Mouse (Mus musculus) intestine, embryonic 16.5 days (tissue): Measurements from ENCODE around the gene Dnah2. TPM values are rescaled to one million over a fixed set of nuclear protein-coding genes. Genes with fewer than 3 reads are reported as not detected.

Source experiments
- ATAC-seq: fragments of 200-750 bp; cut with Nextera tagmentation; 2 replicates; pipeline ENCODE4 v1.8.0; 2017; ENCODE audit warnings: moderate TSS enrichment, moderate library complexity
- H3K27ac ChIP-seq: fragments of 300-500 bp; sonication (generic); 2 replicates; pipeline ENCODE4 v1.5.1; 2014; ENCODE audit warnings: mild to moderate bottlenecking, low read length
- H3K27me3 ChIP-seq: fragments of 300-500 bp; sonication (generic); replicated peaks from 2 replicates; pipeline ENCODE4 v1.6.1; 2014; ENCODE audit warnings: low read length, control low read depth, mixed read lengths; ENCODE audit not compliant: control insufficient read depth, insufficient read depth
- H3K36me3 ChIP-seq: fragments of 300-500 bp; sonication (generic); 2 replicates; pipeline ENCODE4 v1.6.1; 2014; ENCODE audit warnings: low read length, control low read depth; ENCODE audit not compliant: control insufficient read depth, insufficient read depth
- H3K4me1 ChIP-seq: fragments of 300-500 bp; sonication (generic); 2 replicates; pipeline ENCODE4 v1.6.1; 2014; ENCODE audit warnings: low read length, control low read depth, mixed read lengths; ENCODE audit not compliant: control insufficient read depth, insufficient read depth
- H3K4me2 ChIP-seq: fragments of 300-500 bp; sonication (generic); 2 replicates; pipeline ENCODE4 v1.6.1; 2014; ENCODE audit warnings: low read depth, low read length, control low read depth
- H3K4me3 ChIP-seq: fragments of 300-500 bp; sonication (generic); 2 replicates; pipeline ENCODE4 v1.5.1; 2014; ENCODE audit warnings: mild to moderate bottlenecking, low read length
- H3K9ac ChIP-seq: fragments of 300-500 bp; sonication (generic); 2 replicates; pipeline ENCODE4 v1.6.1; 2014; ENCODE audit warnings: low read depth, low read length
- H3K9me3 ChIP-seq: fragments of 300-500 bp; sonication (generic); 2 replicates; pipeline ENCODE4 v1.6.1; 2016; ENCODE audit warnings: low read length, control low read depth; ENCODE audit not compliant: control insufficient read depth
- WGBS: fragments of 180-500 bp; shearing (Covaris S2); extraction: QIAGEN DNeasy Blood & Tissue Kit; methylation state at CpG from one replicate; pipeline ENCODE4 v1.1.7; 2014; 5-methylcytosine and 5-hydroxymethylcytosine counted together
- polyA plus RNA-seq: library from polyadenylated mRNA; unstranded; fragments of >200 nt; fragmentation: Nextera tagmentation; extraction: Ambion mirVana; gene quantifications from 2 replicates; pipeline ENCODE4 v1.2.1, GENCODE M21; 2015

Dnah2 gene
- polyA plus RNA-seq, 1 experiment from 2014 or later: 0.93 TPM

GRCm38 (mm10) chr11:69386758-69387157 lies 162.2 kb downstream of the Dnah2 start:
- H3K4me3 ChIP-seq: no peak overlapping the region
- 0 out of 2 replicates have a peak, but pooled peaks cover 2% of the 10 kb centered on the region for H3K4me1 ChIP-seq
- no peak for ATAC-seq
- 71% methylated on average over 7 of the region's 7 CpGs for WGBS
- H3K9ac ChIP-seq: no peak overlapping the region
- H3K4me2 ChIP-seq: no peak overlapping the region
- no peaks in the 10 kb centered on the region for H3K9me3 ChIP-seq
- no peaks in the 10 kb centered on the region for H3K36me3 ChIP-seq
- H3K27ac ChIP-seq: no peak overlapping the region
- H3K27me3 ChIP-seq: no peaks in the 10 kb centered on the region

GRCm38 (mm10) chr11:69384979-69385378 lies 163.9 kb downstream of the Dnah2 start:
- Histone ChIP-seq H3K4me1 (0 out of 2 replicates have a peak, but pooled peaks cover 2% of the 10 kb centered on the region), H3K9me3 (no peaks in the 10 kb centered on the region), H3K4me2 (no peak overlapping the region), H3K4me3 (no peak overlapping the region), H3K36me3 (no peaks in the 10 kb centered on the region), H3K27me3 (no peaks in the 10 kb centered on the region), H3K9ac (no peak overlapping the region), H3K27ac (peak overlapping the region; percentile 75)
- peak; percentile 73 for ATAC-seq
- WGBS: 76% methylated on average over 6 of the region's 6 CpGs

- H3K9me3 ChIP-seq: no peaks in the 10 kb centered on the region
- no peak overlapping the region for H3K4me2 ChIP-seq
- 62% methylated on average over 10 of the region's 10 CpGs for WGBS
- no peaks in the 10 kb centered on the region for H3K36me3 ChIP-seq
- no peak overlapping the region for H3K9ac ChIP-seq
- ATAC-seq: no peak
- H3K4me3 ChIP-seq: no peak overlapping the region
- no peak overlapping the region for H3K27ac ChIP-seq
- 0 out of 2 replicates have a peak, but pooled peaks cover 2% of the 10 kb centered on the region for H3K4me1 ChIP-seq
- no peaks in the 10 kb centered on the region for H3K27me3 ChIP-seq
Observed at GRCm38 (mm10) chr11:69382478-69383105, 166.3 kb downstream of the Dnah2 start.

GRCm38 (mm10) chr11:69381356-69381755 lies 167.6 kb downstream of the Dnah2 start:
- H3K9ac ChIP-seq: no peak overlapping the region
- no peak for ATAC-seq
- H3K36me3 ChIP-seq: no peaks in the 10 kb centered on the region
- H3K27ac ChIP-seq: no peak overlapping the region
- no peaks in the 10 kb centered on the region for H3K9me3 ChIP-seq
- H3K4me2 ChIP-seq: no peak overlapping the region
- no peaks in the 10 kb centered on the region for H3K27me3 ChIP-seq
- peaks cover 4% of the 10 kb centered on the region; the same call in 1 of the 2 replicates for H3K4me1 ChIP-seq
- no peak overlapping the region for H3K4me3 ChIP-seq
- 82% methylated on average over 6 of the region's 6 CpGs for WGBS

- Histone ChIP-seq H3K9me3 (no peaks in the 10 kb centered on the region), H3K36me3 (no peaks in the 10 kb centered on the region), H3K9ac (no peak overlapping the region), H3K27me3 (no peaks in the 10 kb centered on the region), H3K4me2 (no peak overlapping the region), H3K4me3 (no peak overlapping the region), H3K27ac (no peak overlapping the region; the same call in 1 of the 2 replicates), H3K4me1 (peaks cover 2% of the 10 kb centered on the region; the same call in 1 of the 2 replicates)
- WGBS: 82% methylated on average over 3 of the region's 3 CpGs
- no peak for ATAC-seq
Observed at GRCm38 (mm10) chr11:69379600-69379999, 169.3 kb downstream of the Dnah2 start.

- H3K4me1 ChIP-seq: peaks cover 9% of the 10 kb centered on the region
- no peak overlapping the region; the same call in 1 of the 2 replicates for H3K9ac ChIP-seq
- WGBS: 49% methylated on average over 3 of the region's 3 CpGs
- no peak overlapping the region for H3K4me2 ChIP-seq
- ATAC-seq: peak; percentile 93
- H3K27ac ChIP-seq: peak overlapping the region; percentile 38
- no peaks in the 10 kb centered on the region for H3K27me3 ChIP-seq
- H3K36me3 ChIP-seq: no peaks in the 10 kb centered on the region; the same call in 1 of the 2 replicates
- H3K4me3 ChIP-seq: no peak overlapping the region
- H3K9me3 ChIP-seq: no peaks in the 10 kb centered on the region
Observed at GRCm38 (mm10) chr11:69377766-69378165, 171.1 kb downstream of the Dnah2 start.

- 86% methylated on average over 4 of the region's 4 CpGs for WGBS
- Histone ChIP-seq H3K9ac (no peak overlapping the region), H3K4me2 (no peak overlapping the region), H3K36me3 (no peaks in the 10 kb centered on the region; the same call in 1 of the 2 replicates), H3K4me1 (peaks cover 30% of the 10 kb centered on the region), H3K27me3 (no peaks in the 10 kb centered on the region), H3K4me3 (no peak overlapping the region), H3K27ac (no peak overlapping the region), H3K9me3 (no peaks in the 10 kb centered on the region)
- no peak for ATAC-seq
Observed at GRCm38 (mm10) chr11:69375646-69376045, 173.3 kb downstream of the Dnah2 start.

- 87% methylated on average over 16 of the region's 16 CpGs for WGBS
- H3K9ac ChIP-seq: no peak overlapping the region
- H3K27me3 ChIP-seq: no peaks in the 10 kb centered on the region
- no peaks in the 10 kb centered on the region; the same call in 1 of the 2 replicates for H3K36me3 ChIP-seq
- no peak overlapping the region for H3K4me3 ChIP-seq
- H3K4me2 ChIP-seq: no peak overlapping the region
- H3K9me3 ChIP-seq: no peaks in the 10 kb centered on the region
- no peak for ATAC-seq
- H3K4me1 ChIP-seq: peaks cover 32% of the 10 kb centered on the region
- H3K27ac ChIP-seq: no peak overlapping the region
Observed at GRCm38 (mm10) chr11:69373223-69373965, 175.5 kb downstream of the Dnah2 start.

- no peak overlapping the region for H3K9ac ChIP-seq
- H3K36me3 ChIP-seq: no peaks in the 10 kb centered on the region; the same call in 1 of the 2 replicates
- no peaks in the 10 kb centered on the region for H3K9me3 ChIP-seq
- H3K27me3 ChIP-seq: no peaks in the 10 kb centered on the region
- peak overlapping the region; percentile 55; the same call in 1 of the 2 replicates for H3K27ac ChIP-seq
- peaks cover 35% of the 10 kb centered on the region for H3K4me1 ChIP-seq
- H3K4me3 ChIP-seq: no peak overlapping the region
- no peak overlapping the region for H3K4me2 ChIP-seq
- WGBS: 59% methylated on average over 3 of the region's 3 CpGs
- no peak for ATAC-seq
Observed at GRCm38 (mm10) chr11:69372780-69373170, 176.1 kb downstream of the Dnah2 start.
